16 mouse cellular contexts compared by ENCODE assay signal in genomic region chr3:121480030-121480960, GRCm38 (mm10). TPM values are rescaled to one million over a fixed set of nuclear protein-coding genes. Genes with fewer than 3 reads are reported as not detected.
DNase-seq lines count a peak whose midpoint lies in the region; ATAC-seq and TF ChIP-seq lines count a peak whose summit lies in the region.
"Had no signal": no experiment of that assay in that cellular context is flagged by ENCODE, and none has a peak within 500 bp of the region (broad histone marks: within the 10 kb centered on the region; RNA-seq: fewer than 3 reads in every experiment).

No protein-coding gene starts in this region.

- H3K27ac ChIP-seq in forebrain, embryonic 10.5 days = peak overlapping the region; percentile 62; the same call in 1 of the 2 replicates
- H3K27ac ChIP-seq in hindbrain, embryonic 11.5 days (ENCODE audit: low read depth, low read length) = peak overlapping the region; percentile 31; the same call in 1 of the 2 replicates
- H3K27ac ChIP-seq in liver, embryonic 14.5 days = no peak overlapping the region
- H3K27ac ChIP-seq in olfactory bulb, adult 2 months (ENCODE audit: insufficient read depth, low read depth, low read length) = peak overlapping the region; percentile 75
- no peak overlapping the region for H3K27ac ChIP-seq in intestine, embryonic 16.5 days (ENCODE audit: low read length)
- H3K27ac ChIP-seq: heart, adult 2 months; intestine, embryonic 15.5 days had no signal

- TF ChIP-seq EP300 in liver, embryonic 14.5 days (IDR thresholded peaks at IDR 0.05; ENCODE audit: low read depth) = peak; percentile 57

- no peak for TF ChIP-seq POLR2A in olfactory bulb, adult 2 months (IDR thresholded peaks at IDR 0.05; ENCODE audit: insufficient read depth, low read depth, low read length)

- intact Hi-C loops in heart, postnatal 14 days (cut with DNase I) = no loop called here

- no peaks in the 10 kb centered on the region for H3K36me3 ChIP-seq in forebrain, embryonic 10.5 days (replicated peaks)
- no peaks in the 10 kb centered on the region for H3K36me3 ChIP-seq in hindbrain, embryonic 11.5 days (ENCODE audit: control insufficient read depth, insufficient read depth, low read length)
- H3K36me3 ChIP-seq in liver, embryonic 14.5 days (replicated peaks; ENCODE audit: control insufficient read depth, insufficient read depth, low read depth) = no peaks in the 10 kb centered on the region
- no peaks in the 10 kb centered on the region for H3K36me3 ChIP-seq in intestine, embryonic 16.5 days (ENCODE audit: control insufficient read depth, insufficient read depth, low read length)
- H3K36me3 ChIP-seq: G1E; intestine, embryonic 15.5 days had no signal

- H3K4me2 ChIP-seq in hindbrain, embryonic 11.5 days (replicated peaks; ENCODE audit: low read depth, low read length) = no peak overlapping the region
- no peak overlapping the region for H3K4me2 ChIP-seq in liver, embryonic 14.5 days (ENCODE audit: low read depth)
- no peak overlapping the region for H3K4me2 ChIP-seq in intestine, embryonic 16.5 days (ENCODE audit: low read depth, low read length)
- H3K4me2 ChIP-seq: intestine, embryonic 15.5 days; lung, embryonic 14.5 days had no signal

- 45% methylated on average over 26 of the region's 26 CpGs for WGBS in forebrain, embryonic 10.5 days
- 61% methylated on average over 26 of the region's 26 CpGs for WGBS in hindbrain, embryonic 11.5 days
- WGBS in liver, embryonic 14.5 days (ENCODE audit: insufficient replicate concordance) = 48% methylated on average over 26 of the region's 26 CpGs
- 45% methylated on average over 26 of the region's 26 CpGs for WGBS in olfactory bulb, adult 2 months
- WGBS in intestine, embryonic 16.5 days = 63% methylated on average over 26 of the region's 26 CpGs

- H3K9me3 ChIP-seq in forebrain, embryonic 10.5 days = no peaks in the 10 kb centered on the region
- no peaks in the 10 kb centered on the region for H3K9me3 ChIP-seq in hindbrain, embryonic 11.5 days (ENCODE audit: control insufficient read depth, low read length)
- no peaks in the 10 kb centered on the region for H3K9me3 ChIP-seq in liver, embryonic 14.5 days (ENCODE audit: control insufficient read depth, low read length)
- no peaks in the 10 kb centered on the region for H3K9me3 ChIP-seq in intestine, embryonic 16.5 days (ENCODE audit: control insufficient read depth, low read length)
- H3K9me3 ChIP-seq: G1E; intestine, embryonic 15.5 days had no signal

- TF ChIP-seq CTCF in liver, embryonic 14.5 days (IDR thresholded peaks at IDR 0.05; ENCODE audit: low read depth) = no peak
- no peak for TF ChIP-seq CTCF in olfactory bulb, adult 2 months (IDR thresholded peaks at IDR 0.05; ENCODE audit: insufficient read depth, low read depth, low read length)

- no peak for ATAC-seq in hindbrain, embryonic 11.5 days (ENCODE audit: low FRiP score)
- peak; percentile 55 for ATAC-seq in liver, embryonic 14.5 days (ENCODE audit: insufficient read depth)
- ATAC-seq in intestine, embryonic 16.5 days = no peak
- ATAC-seq: intestine, embryonic 15.5 days had no signal

- no peak for DNase-seq in forebrain, embryonic 10.5 days (ENCODE audit: extremely low spot score, low spot score)
- DNase-seq in hindbrain, embryonic 11.5 days (ENCODE audit: low spot score) = no peak
- DNase-seq in liver, embryonic 14.5 days (ENCODE audit: low read depth in 3 of 3, low spot score in 3 of 3) = no peak
- no peak for DNase-seq in heart, postnatal 14 days
- no peak for DNase-seq in kidney, postnatal 25 days
- DNase-seq: adrenal gland, postnatal 10 days; cerebellum, postnatal 10 days; heart, adult 2 months; layer of hippocampus, adult 9-11 months; lung, embryonic 14.5 days; thymus, adult 2 months had no signal

- H3K4me3 ChIP-seq in forebrain, embryonic 10.5 days = no peak overlapping the region
- H3K4me3 ChIP-seq in hindbrain, embryonic 11.5 days (ENCODE audit: low read depth, low read length) = no peak overlapping the region
- H3K4me3 ChIP-seq in liver, embryonic 14.5 days (ENCODE audit: insufficient read depth in 1 of 2, low read depth in 2 of 2, low read length in 2 of 2) = no peak overlapping the region
- no peak overlapping the region for H3K4me3 ChIP-seq in olfactory bulb, adult 2 months (ENCODE audit: insufficient read depth, low read depth, low read length)
- H3K4me3 ChIP-seq in intestine, embryonic 16.5 days (ENCODE audit: low read length) = no peak overlapping the region
- H3K4me3 ChIP-seq: heart, adult 2 months; intestine, embryonic 15.5 days had no signal

- peaks cover 30% of the 10 kb centered on the region; the same call in 1 of the 2 replicates for H3K27me3 ChIP-seq in forebrain, embryonic 10.5 days (ENCODE audit: poor library complexity, severe bottlenecking)
- H3K27me3 ChIP-seq in hindbrain, embryonic 11.5 days (ENCODE audit: control insufficient read depth, insufficient read depth, low read length) = no peaks in the 10 kb centered on the region
- no peaks in the 10 kb centered on the region for H3K27me3 ChIP-seq in liver, embryonic 14.5 days (ENCODE audit: control insufficient read depth, insufficient read depth, low read length)
- no peaks in the 10 kb centered on the region for H3K27me3 ChIP-seq in intestine, embryonic 16.5 days (replicated peaks; ENCODE audit: control insufficient read depth, insufficient read depth, low read length)
- H3K27me3 ChIP-seq: intestine, embryonic 15.5 days had no signal

- H3K9ac ChIP-seq in hindbrain, embryonic 11.5 days (ENCODE audit: low read depth, low read length) = no peak overlapping the region
- no peak overlapping the region for H3K9ac ChIP-seq in liver, embryonic 14.5 days (replicated peaks)
- H3K9ac ChIP-seq in intestine, embryonic 16.5 days (ENCODE audit: low read depth, low read length) = no peak overlapping the region
- H3K9ac ChIP-seq: intestine, embryonic 15.5 days; lung, embryonic 14.5 days had no signal

- H3K4me1 ChIP-seq in forebrain, embryonic 10.5 days = peaks cover 43% of the 10 kb centered on the region
- no peaks in the 10 kb centered on the region for H3K4me1 ChIP-seq in hindbrain, embryonic 11.5 days (replicated peaks; ENCODE audit: control insufficient read depth, insufficient read depth, low read length)
- peaks cover 3 to 12% of the 10 kb centered on the region in 2 experiments for H3K4me1 ChIP-seq in liver, embryonic 14.5 days (replicated peaks; ENCODE audit: control insufficient read depth in 2 of 2, insufficient read depth in 2 of 2, low read length in 1 of 2)
- H3K4me1 ChIP-seq in olfactory bulb, adult 2 months (ENCODE audit: control insufficient read depth, insufficient read depth, low read length) = peaks cover 41% of the 10 kb centered on the region
- H3K4me1 ChIP-seq in intestine, embryonic 16.5 days (ENCODE audit: control insufficient read depth, insufficient read depth, low read length) = no peaks in the 10 kb centered on the region

RNA-seq across cellular contexts. Expression of gene Slc44a3, which starts 51.9 kb away (rescaled TPM):
- 0.55 and 0.64 TPM in 2 replicates for polyA plus RNA-seq in forebrain, embryonic 10.5 days (2016; fragmentation: Nextera tagmentation; extraction: Ambion mirVana)
- polyA plus RNA-seq in hindbrain, embryonic 11.5 days (2014; fragmentation: Nextera tagmentation; extraction: Ambion mirVana) = 0.86 and 1.6 TPM in 2 replicates
- 3.0 and 4.8 TPM in 2 replicates for polyA plus RNA-seq in liver, embryonic 14.5 days (2012; rRNA removed)
- 10.7 and 11.3 TPM in 2 replicates for polyA plus RNA-seq in liver, embryonic 14.5 days (2014; fragmentation: Nextera tagmentation; extraction: Ambion mirVana)
- polyA plus RNA-seq in olfactory bulb, adult 2 months (2012; ENCODE audit: insufficient read depth, insufficient read length, low replicate concordance, missing spikeins) = not detected in 2 replicates
- total RNA-seq in heart, postnatal 14 days (2021) = under 1 TPM; 0.10 to 0.24 TPM
- polyA plus RNA-seq in intestine, embryonic 16.5 days (2015; fragmentation: Nextera tagmentation; extraction: Ambion mirVana) = 54.1 and 54.9 TPM in 2 replicates
- total RNA-seq: heart, adult 2 months; monocyte, adult 5-6 weeks had no signal
- polyA plus RNA-seq: G1E had no signal

RNA-seq across cellular contexts. Expression of gene Cnn3, which starts 54.0 kb away (rescaled TPM):
- polyA plus RNA-seq in forebrain, embryonic 10.5 days (2016; fragmentation: Nextera tagmentation; extraction: Ambion mirVana) = 843 and 904 TPM in 2 replicates
- polyA plus RNA-seq in hindbrain, embryonic 11.5 days (2014; fragmentation: Nextera tagmentation; extraction: Ambion mirVana) = 1,127 and 1,205 TPM in 2 replicates
- polyA plus RNA-seq in liver, embryonic 14.5 days (2012; rRNA removed) = 52.9 and 62.7 TPM in 2 replicates
- 82.7 and 90.1 TPM in 2 replicates for polyA plus RNA-seq in liver, embryonic 14.5 days (2014; fragmentation: Nextera tagmentation; extraction: Ambion mirVana)
- not detected in 2 replicates for polyA plus RNA-seq in olfactory bulb, adult 2 months (2012; ENCODE audit: insufficient read depth, insufficient read length, low replicate concordance, missing spikeins)
- total RNA-seq in heart, postnatal 14 days (2021) = 10 to 100 TPM; 68.1 to 74.9 TPM
- polyA plus RNA-seq in intestine, embryonic 16.5 days (2015; fragmentation: Nextera tagmentation; extraction: Ambion mirVana) = 334 and 375 TPM in 2 replicates
- polyA plus RNA-seq: G1E had no signal

Comparison
In these comparisons a context has a peak if more than half of its experiments do, and no peak if none do; other contexts are left out.
1. H3K27ac ChIP-seq: peak in forebrain, embryonic 10.5 days (single experiment), hindbrain, embryonic 11.5 days (single experiment) and olfactory bulb, adult 2 months (single experiment); none in liver, embryonic 14.5 days (single experiment) and intestine, embryonic 16.5 days (single experiment).